Mouse (Mus musculus): ENCODE results near the gene Gpr135. TPM values are rescaled to one million over a fixed set of nuclear protein-coding genes. Genes with fewer than 3 reads are reported as not detected.

Gpr135 gene
- polyA plus RNA-seq, 1 experiment = 8.7 TPM

GRCm38 (mm10) chr12:72047513-72047912 is 23.4 kb downstream of the Gpr135 start:
- DNase-seq (ENCODE audit: low read depth) = peak; percentile 63

DNA sequence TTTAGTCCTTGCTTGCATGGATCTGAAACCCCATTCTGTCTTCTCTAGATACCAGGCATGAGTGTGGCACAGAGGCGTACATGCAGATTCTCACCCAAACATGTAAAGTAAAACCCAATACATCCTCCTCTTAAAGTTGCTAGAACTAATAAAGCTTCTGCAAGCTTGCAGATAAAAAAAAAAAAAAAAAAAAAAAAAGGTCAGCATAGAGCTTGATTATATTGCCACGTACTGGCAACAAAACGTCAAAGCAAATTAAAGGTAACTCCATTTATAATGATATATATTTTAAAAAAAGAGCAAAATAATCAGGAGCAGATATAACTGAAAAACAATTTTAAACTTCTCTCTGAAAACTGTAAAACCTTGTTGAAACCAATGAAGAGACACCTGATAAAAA is 29.7 kb downstream of the Gpr135 start:
- TF ChIP-seq CTCF (IDR thresholded peaks at IDR 0.05; ENCODE audit: borderline replicate concordance, extremely low read depth, insufficient read depth, insufficient read length) (no peak), POLR2A (IDR thresholded peaks at IDR 0.05; ENCODE audit: borderline replicate concordance, extremely low read depth, insufficient read depth, insufficient read length, poor library complexity, severe bottlenecking) (no peak)
- no peak for DNase-seq (ENCODE audit: low read depth)

More at GRCm38 (mm10) chr12:72047513-72047912, 23.4 kb downstream of the Gpr135 start:
- TF ChIP-seq CTCF (IDR thresholded peaks at IDR 0.05; ENCODE audit: borderline replicate concordance, extremely low read depth, insufficient read depth, insufficient read length) (0 out of 2 replicates have a peak, but pooled peaks have one; percentile 13), POLR2A (IDR thresholded peaks at IDR 0.05; ENCODE audit: borderline replicate concordance, extremely low read depth, insufficient read depth, insufficient read length, poor library complexity, severe bottlenecking) (no peak)

DNA sequence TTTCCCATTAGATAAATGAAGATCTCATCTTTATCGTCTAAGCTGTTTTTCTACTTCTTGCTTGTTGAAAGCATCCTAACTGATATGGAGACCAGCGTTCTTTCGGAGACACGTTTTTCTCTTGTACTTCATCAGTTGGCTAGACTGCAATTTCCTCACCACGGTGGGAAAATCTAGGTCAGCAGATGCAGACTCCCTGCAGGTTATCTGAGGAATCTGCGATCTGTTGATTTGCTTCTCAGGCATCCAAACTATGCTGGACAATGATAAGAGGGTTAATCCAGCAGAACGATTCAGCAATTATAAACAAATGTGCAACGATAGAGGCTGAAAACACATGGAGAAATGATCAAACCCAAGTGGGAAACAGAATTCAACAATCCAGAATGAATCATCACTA is 31.4 kb downstream of the Gpr135 start:
- no peak for DNase-seq (ENCODE audit: low read depth)
- TF ChIP-seq CTCF (IDR thresholded peaks at IDR 0.05; ENCODE audit: borderline replicate concordance, extremely low read depth, insufficient read depth, insufficient read length) (no peak), POLR2A (IDR thresholded peaks at IDR 0.05; ENCODE audit: borderline replicate concordance, extremely low read depth, insufficient read depth, insufficient read length, poor library complexity, severe bottlenecking) (no peak)

DNA sequence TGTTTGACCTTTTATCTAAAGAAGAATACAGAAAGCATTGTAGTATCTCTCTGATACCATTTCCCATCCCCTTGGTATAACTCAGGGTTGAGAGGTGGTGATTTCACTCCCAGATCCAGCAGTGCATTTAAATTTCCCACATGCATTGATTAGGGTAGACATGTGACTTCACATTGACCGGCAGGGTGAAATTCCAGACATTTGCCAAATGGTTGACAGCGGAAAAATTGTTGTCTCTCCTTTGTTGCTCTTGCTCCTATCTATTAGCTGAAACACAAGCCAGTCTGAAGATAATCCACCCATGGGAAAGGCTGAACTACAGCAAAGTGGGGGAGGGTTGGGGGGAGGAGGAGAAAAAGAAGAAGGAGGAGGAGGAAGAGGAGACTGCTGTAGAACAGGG is 32.1 kb downstream of the Gpr135 start:
- TF ChIP-seq POLR2A (IDR thresholded peaks at IDR 0.05; ENCODE audit: borderline replicate concordance, extremely low read depth, insufficient read depth, insufficient read length, poor library complexity, severe bottlenecking) (no peak), CTCF (IDR thresholded peaks at IDR 0.05; ENCODE audit: borderline replicate concordance, extremely low read depth, insufficient read depth, insufficient read length) (no peak)
- no peak for DNase-seq (ENCODE audit: low read depth)

- TF ChIP-seq POLR2A (IDR thresholded peaks at IDR 0.05; ENCODE audit: borderline replicate concordance, extremely low read depth, insufficient read depth, insufficient read length, poor library complexity, severe bottlenecking) (no peak), CTCF (IDR thresholded peaks at IDR 0.05; ENCODE audit: borderline replicate concordance, extremely low read depth, insufficient read depth, insufficient read length) (no peak)
- no peak for DNase-seq (ENCODE audit: low read depth)
These were observed 33.9 kb downstream of the Gpr135 start for GRCm38 (mm10) chr12:72037049-72037448.

GRCm38 (mm10) chr12:72036097-72036661 is 34.7 kb downstream of the Gpr135 start:
- DNase-seq (ENCODE audit: low read depth) = no peak
- TF ChIP-seq CTCF (IDR thresholded peaks at IDR 0.05; ENCODE audit: borderline replicate concordance, extremely low read depth, insufficient read depth, insufficient read length) (no peak), POLR2A (IDR thresholded peaks at IDR 0.05; ENCODE audit: borderline replicate concordance, extremely low read depth, insufficient read depth, insufficient read length, poor library complexity, severe bottlenecking) (no peak)

DNA sequence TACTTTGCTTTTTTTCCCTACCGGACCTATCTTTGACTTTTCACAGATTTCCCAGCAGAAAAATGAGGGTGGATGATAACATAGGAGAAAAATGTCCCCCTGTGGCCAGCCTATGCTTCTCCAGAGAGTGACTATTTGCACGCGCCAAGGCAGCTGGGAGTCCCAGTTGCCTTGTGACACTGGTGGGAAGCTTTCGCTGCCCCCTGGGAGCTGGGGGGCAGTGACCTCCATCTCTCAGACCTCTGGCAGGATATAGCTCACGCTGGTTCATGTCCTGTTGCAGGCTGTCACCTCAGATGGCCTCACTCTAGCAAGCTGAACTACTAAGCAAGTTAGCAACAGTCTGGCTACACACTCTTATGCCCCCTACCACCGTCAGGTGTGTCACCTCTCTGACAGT is 39.1 kb downstream of the Gpr135 start:
- no peak for DNase-seq (ENCODE audit: low read depth)
- TF ChIP-seq POLR2A (IDR thresholded peaks at IDR 0.05; ENCODE audit: borderline replicate concordance, extremely low read depth, insufficient read depth, insufficient read length, poor library complexity, severe bottlenecking) (no peak), CTCF (IDR thresholded peaks at IDR 0.05; ENCODE audit: borderline replicate concordance, extremely low read depth, insufficient read depth, insufficient read length) (no peak)

GRCm38 (mm10) chr12:72031171-72031570 is 39.8 kb downstream of the Gpr135 start:
- no peak for DNase-seq (ENCODE audit: low read depth)
- TF ChIP-seq CTCF (IDR thresholded peaks at IDR 0.05; ENCODE audit: borderline replicate concordance, extremely low read depth, insufficient read depth, insufficient read length) (no peak), POLR2A (IDR thresholded peaks at IDR 0.05; ENCODE audit: borderline replicate concordance, extremely low read depth, insufficient read depth, insufficient read length, poor library complexity, severe bottlenecking) (no peak)

- DNase-seq (ENCODE audit: low read depth) = peak; percentile 41
- TF ChIP-seq CTCF (IDR thresholded peaks at IDR 0.05; ENCODE audit: borderline replicate concordance, extremely low read depth, insufficient read depth, insufficient read length) (no peak), POLR2A (IDR thresholded peaks at IDR 0.05; ENCODE audit: borderline replicate concordance, extremely low read depth, insufficient read depth, insufficient read length, poor library complexity, severe bottlenecking) (no peak)
These were observed 45.6 kb downstream of the Gpr135 start for GRCm38 (mm10) chr12:72025275-72025795.

DNA sequence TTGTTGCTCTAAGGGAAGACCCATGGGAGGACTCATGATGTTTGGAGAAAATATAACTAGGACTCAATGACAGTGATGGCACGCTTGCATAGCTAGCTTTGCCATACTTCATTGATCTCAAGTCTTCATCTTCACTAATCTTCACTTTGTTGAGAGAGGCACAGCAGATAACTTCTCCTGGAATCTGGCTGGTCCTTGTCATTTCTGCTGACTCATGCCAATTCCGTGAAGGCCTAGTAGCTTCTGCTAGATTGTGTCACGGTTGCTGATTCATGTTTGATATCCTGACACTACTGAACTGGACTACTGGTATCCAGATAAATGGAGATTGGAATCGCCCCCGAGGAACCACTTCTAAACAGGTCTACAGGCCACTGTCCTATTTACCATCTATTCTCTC is 47.4 kb downstream of the Gpr135 start:
- TF ChIP-seq POLR2A (IDR thresholded peaks at IDR 0.05; ENCODE audit: borderline replicate concordance, extremely low read depth, insufficient read depth, insufficient read length, poor library complexity, severe bottlenecking) = no peak
- no peak for TF ChIP-seq CTCF (IDR thresholded peaks at IDR 0.05; ENCODE audit: borderline replicate concordance, extremely low read depth, insufficient read depth, insufficient read length)

DNA sequence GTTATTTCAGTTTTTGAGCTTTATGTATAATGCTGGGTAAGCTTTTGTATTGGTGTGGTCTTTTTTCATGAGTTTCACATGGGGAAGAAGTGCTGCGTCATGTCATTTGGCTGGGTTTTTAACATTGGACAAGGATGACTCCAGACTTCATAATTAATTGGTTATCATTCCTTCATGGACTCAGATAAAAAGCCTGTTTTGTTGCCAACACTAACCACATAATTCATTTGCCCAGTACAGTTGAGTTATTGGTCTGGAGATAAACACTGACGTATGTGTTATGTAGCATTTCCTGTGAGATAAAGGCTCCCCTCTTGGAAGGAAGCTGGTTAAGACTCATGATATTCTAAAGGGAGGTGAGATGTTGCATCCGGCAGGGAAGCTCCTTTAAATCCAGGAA is 48.1 kb downstream of the Gpr135 start:
- TF ChIP-seq POLR2A (IDR thresholded peaks at IDR 0.05; ENCODE audit: borderline replicate concordance, extremely low read depth, insufficient read depth, insufficient read length, poor library complexity, severe bottlenecking) = no peak
- TF ChIP-seq CTCF (IDR thresholded peaks at IDR 0.05; ENCODE audit: borderline replicate concordance, extremely low read depth, insufficient read depth, insufficient read length) = no peak
- DNase-seq (ENCODE audit: low read depth) = no peak

More for the DNA sequence above, 47.4 kb downstream of the Gpr135 start:
- no peak for DNase-seq (ENCODE audit: low read depth)

GRCm38 (mm10) chr12:72021543-72021942 is 49.4 kb downstream of the Gpr135 start:
- TF ChIP-seq POLR2A (IDR thresholded peaks at IDR 0.05; ENCODE audit: borderline replicate concordance, extremely low read depth, insufficient read depth, insufficient read length, poor library complexity, severe bottlenecking) = no peak
- TF ChIP-seq CTCF (IDR thresholded peaks at IDR 0.05; ENCODE audit: borderline replicate concordance, extremely low read depth, insufficient read depth, insufficient read length) = no peak
- DNase-seq (ENCODE audit: low read depth) = no peak
